ENCODE assay signal across 12 mouse cellular contexts in the genomic region with DNA sequence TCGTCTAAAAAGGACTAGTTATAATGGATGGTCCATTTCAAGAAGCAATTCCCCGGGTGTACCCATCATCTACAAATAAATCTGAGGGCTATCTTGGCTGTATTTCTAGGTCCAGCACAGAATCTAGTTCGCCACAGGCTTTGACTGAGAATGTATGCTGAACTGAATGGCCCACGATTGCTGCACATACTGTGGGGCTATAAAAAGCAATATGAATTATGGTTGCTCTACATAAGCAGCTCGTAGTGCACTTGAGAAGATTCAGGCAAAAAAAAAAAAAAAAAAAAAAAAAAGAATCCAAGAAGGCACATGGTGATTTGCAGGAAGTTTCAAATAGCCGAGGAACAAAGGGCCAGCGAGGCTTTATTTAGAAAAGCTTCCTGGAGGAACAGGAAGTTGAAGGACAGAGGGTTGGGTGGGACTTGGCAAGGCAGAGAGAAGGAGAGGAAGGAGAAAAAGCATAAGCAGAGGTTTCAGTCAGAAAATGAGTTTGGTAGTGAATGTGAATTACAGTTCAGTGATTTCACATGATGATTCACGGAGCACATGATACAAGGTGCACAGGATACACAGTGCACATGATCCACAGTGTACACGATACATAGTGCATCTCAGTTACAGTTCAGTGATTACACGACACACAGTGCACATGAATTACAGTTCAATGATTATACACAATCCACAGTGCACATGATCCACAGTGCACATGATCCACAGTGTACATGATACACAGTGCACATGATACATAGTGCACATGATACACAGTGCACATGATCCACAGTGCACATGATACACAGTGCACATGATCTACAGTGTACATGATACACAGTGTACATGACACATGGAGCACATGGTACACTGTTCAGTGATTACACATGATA.
DNase-seq lines count a peak whose midpoint lies in the region; ATAC-seq and TF ChIP-seq lines count a peak whose summit lies in the region.
"Had no signal": no experiment of that assay in that cellular context is flagged by ENCODE, and none has a peak within 500 bp of the region (broad histone marks: within the 10 kb centered on the region; RNA-seq: fewer than 3 reads in every experiment).

No protein-coding gene starts in this region.

- no peaks in the 10 kb centered on the region for H3K4me1 ChIP-seq in embryonic facial prominence, embryonic 14.5 days (ENCODE audit: control insufficient read depth, insufficient read depth, low read length)
- no peaks in the 10 kb centered on the region for H3K4me1 ChIP-seq in embryonic facial prominence, embryonic 10.5 days
- H3K4me1 ChIP-seq in cerebellum, adult 2 months (ENCODE audit: control insufficient read depth, insufficient read depth, low read length), result no peaks in the 10 kb centered on the region
- H3K4me1 ChIP-seq: embryonic facial prominence, embryonic 15.5 days; heart, embryonic 15.5 days had no signal

- no peaks in the 10 kb centered on the region for H3K36me3 ChIP-seq in embryonic facial prominence, embryonic 14.5 days (ENCODE audit: control insufficient read depth, insufficient read depth, low read length)
- no peaks in the 10 kb centered on the region for H3K36me3 ChIP-seq in embryonic facial prominence, embryonic 10.5 days (replicated peaks)
- H3K36me3 ChIP-seq: embryonic facial prominence, embryonic 15.5 days; heart, embryonic 15.5 days had no signal

- H3K9me3 ChIP-seq in embryonic facial prominence, embryonic 14.5 days (ENCODE audit: control insufficient read depth, low read length), result peaks cover 16% of the 10 kb centered on the region; the same call in 1 of the 2 replicates
- peaks cover 6% of the 10 kb centered on the region for H3K9me3 ChIP-seq in embryonic facial prominence, embryonic 10.5 days
- H3K9me3 ChIP-seq: heart, embryonic 15.5 days had no signal

- no peak for TF ChIP-seq POLR2A in cerebellum, adult 2 months (IDR thresholded peaks at IDR 0.05; ENCODE audit: borderline replicate concordance, insufficient read depth, low read length)

- 78% methylated on average over 10 of the region's 10 CpGs for WGBS in embryonic facial prominence, embryonic 14.5 days
- WGBS in embryonic facial prominence, embryonic 10.5 days, result 88% methylated on average over 10 of the region's 10 CpGs
- WGBS in cerebellum, adult 2 months, result 79% methylated on average over 10 of the region's 10 CpGs

- H3K9ac ChIP-seq in embryonic facial prominence, embryonic 14.5 days (ENCODE audit: low read depth, low read length), result no peak overlapping the region
- H3K9ac ChIP-seq: embryonic facial prominence, embryonic 15.5 days; heart, embryonic 15.5 days had no signal

- no peak overlapping the region for H3K27ac ChIP-seq in embryonic facial prominence, embryonic 14.5 days (replicated peaks; ENCODE audit: low read depth, low read length)
- no peak overlapping the region for H3K27ac ChIP-seq in embryonic facial prominence, embryonic 10.5 days (replicated peaks)
- H3K27ac ChIP-seq in cerebellum, adult 2 months (ENCODE audit: insufficient read depth, low read length), result no peak overlapping the region
- H3K27ac ChIP-seq: embryonic facial prominence, embryonic 15.5 days; heart, embryonic 15.5 days had no signal

- no peak for TF ChIP-seq CTCF in cerebellum, adult 2 months (IDR thresholded peaks at IDR 0.05; ENCODE audit: borderline replicate concordance, insufficient read depth, low read depth, low read length)

- ATAC-seq in embryonic facial prominence, embryonic 14.5 days (ENCODE audit: low read depth), result no peak

- H3K4me2 ChIP-seq in embryonic facial prominence, embryonic 14.5 days (ENCODE audit: low read depth, low read length), result no peak overlapping the region
- H3K4me2 ChIP-seq: embryonic facial prominence, embryonic 15.5 days; heart, embryonic 15.5 days; midbrain, embryonic 11.5 days had no signal

- H3K4me3 ChIP-seq in embryonic facial prominence, embryonic 14.5 days (ENCODE audit: low read depth, low read length), result no peak overlapping the region
- no peak overlapping the region for H3K4me3 ChIP-seq in embryonic facial prominence, embryonic 10.5 days
- no peak overlapping the region for H3K4me3 ChIP-seq in cerebellum, adult 2 months (replicated peaks; ENCODE audit: insufficient read depth, low read depth, low read length)
- H3K4me3 ChIP-seq: embryonic facial prominence, embryonic 15.5 days; heart, embryonic 15.5 days had no signal

- peak; percentile 64 for DNase-seq in embryonic facial prominence, embryonic 14.5 days (ENCODE audit: low spot score)
- DNase-seq in embryonic facial prominence, embryonic 10.5 days (ENCODE audit: low spot score), result no peak
- DNase-seq in thymus, postnatal 4 days, result peak; percentile 2
- no peak for DNase-seq in thymus, postnatal 10 days (ENCODE audit: low spot score in 2 of 2)
- peak; percentile 26 to 53 for DNase-seq in kidney, postnatal 4 days
- no peak for DNase-seq in left cerebral cortex, adult 11 months (ENCODE audit: low spot score)
- no peak for DNase-seq in ovary, postnatal 14 days (ENCODE audit: low spot score)
- DNase-seq in cerebellum, adult 2 months, result no peak
- DNase-seq: layer of hippocampus, postnatal 36 days had no signal

- H3K27me3 ChIP-seq in embryonic facial prominence, embryonic 14.5 days (replicated peaks; ENCODE audit: control insufficient read depth, insufficient read depth, low read length), result no peaks in the 10 kb centered on the region
- no peaks in the 10 kb centered on the region for H3K27me3 ChIP-seq in embryonic facial prominence, embryonic 10.5 days (replicated peaks; ENCODE audit: low read depth, poor library complexity, severe bottlenecking)
- no peaks in the 10 kb centered on the region for H3K27me3 ChIP-seq in cerebellum, adult 2 months (ENCODE audit: control insufficient read depth, insufficient read depth, low read length)
- H3K27me3 ChIP-seq: embryonic facial prominence, embryonic 15.5 days; heart, embryonic 15.5 days had no signal

Comparison
In these comparisons a context has a peak if more than half of its experiments do, and no peak if none do; other contexts are left out.
1. DNase-seq: peak in embryonic facial prominence, embryonic 14.5 days (single experiment), thymus, postnatal 4 days (single experiment) and kidney, postnatal 4 days (2 of 2); none in embryonic facial prominence, embryonic 10.5 days (single experiment), thymus, postnatal 10 days (0 of 2), left cerebral cortex, adult 11 months (single experiment), ovary, postnatal 14 days (single experiment) and cerebellum, adult 2 months (0 of 2).